Mouse (Mus musculus): ENCODE results near the gene Dcst1. TPM values are rescaled to one million over a fixed set of nuclear protein-coding genes. Genes with fewer than 3 reads are reported as not detected.

Dcst1 gene
- total RNA-seq (2021): under 1 TPM in 1 of 2 experiments, not detected in 1; 0.59 TPM
- long read RNA-seq: 0 reads

- DNase-seq (ENCODE audit: low spot score in 2 of 2): no peak
Observed at GRCm38 (mm10) chr3:89365153-89365485, at the start of gene Dcst1. Gene Dcst1, minus strand, starts transcription at chr3:89365253.

GRCm38 (mm10) chr3:89411490-89412393, 46.7 kb upstream of the Dcst1 start, which contains the start of gene Flad1:
Gene Flad1, minus strand, starts transcription at chr3:89411870.
- DNase-seq (ENCODE audit: low spot score in 2 of 2): peak; percentile 100

GRCm38 (mm10) chr3:89410864-89411263, 45.8 kb upstream of the Dcst1 start:
- no peak for DNase-seq (ENCODE audit: low spot score in 2 of 2)

GRCm38 (mm10) chr3:89409701-89410100, 44.6 kb upstream of the Dcst1 start:
- DNase-seq (ENCODE audit: low spot score in 2 of 2): no peak

- no peak for DNase-seq (ENCODE audit: low spot score in 2 of 2)
Observed at GRCm38 (mm10) chr3:89408448-89408847, 43.4 kb upstream of the Dcst1 start.

- no peak for DNase-seq (ENCODE audit: low spot score in 2 of 2)
Observed at GRCm38 (mm10) chr3:89406887-89407286, 41.8 kb upstream of the Dcst1 start.

- no peak for DNase-seq (ENCODE audit: low spot score in 2 of 2)
Observed at GRCm38 (mm10) chr3:89402693-89403092, 37.6 kb upstream of the Dcst1 start, which contains the start of gene Lenep. Gene Lenep, minus strand, starts transcription at chr3:89402793.

GRCm38 (mm10) chr3:89401329-89401728, 36.3 kb upstream of the Dcst1 start:
- DNase-seq (ENCODE audit: low spot score in 2 of 2): no peak

GRCm38 (mm10) chr3:89396654-89397005, 31.6 kb upstream of the Dcst1 start:
- no peak for DNase-seq (ENCODE audit: low spot score in 2 of 2)

- peak; percentile 65 to 69 for DNase-seq (ENCODE audit: low spot score in 2 of 2)
Observed at GRCm38 (mm10) chr3:89395806-89396653, 31.0 kb upstream of the Dcst1 start.

- DNase-seq (ENCODE audit: low spot score in 2 of 2): no peak
Observed at GRCm38 (mm10) chr3:89395419-89395805, 30.4 kb upstream of the Dcst1 start.

GRCm38 (mm10) chr3:89394894-89395256, 29.8 kb upstream of the Dcst1 start:
- DNase-seq (ENCODE audit: low spot score in 2 of 2): peak; percentile 63 to 73

- DNase-seq (ENCODE audit: low spot score in 2 of 2): peak; percentile 69 to 76
Observed at GRCm38 (mm10) chr3:89394006-89394893, 29.2 kb upstream of the Dcst1 start, which contains the start of gene Zbtb7b. Gene Zbtb7b, minus strand, starts transcription at chr3:89394776.

GRCm38 (mm10) chr3:89393605-89394004, 28.6 kb upstream of the Dcst1 start:
- peak; percentile 95 to 96 for DNase-seq (ENCODE audit: low spot score in 2 of 2)

- peak in 1 of 2 experiments; percentile 45 for DNase-seq (ENCODE audit: low spot score in 2 of 2)
Observed at GRCm38 (mm10) chr3:89392871-89393311, 27.8 kb upstream of the Dcst1 start.

- peak; percentile 42 to 48 for DNase-seq (ENCODE audit: low spot score in 2 of 2)
Observed at GRCm38 (mm10) chr3:89391663-89392511, 26.8 kb upstream of the Dcst1 start.

- DNase-seq (ENCODE audit: low spot score in 2 of 2): peak in 1 of 2 experiments; percentile 16
Observed at GRCm38 (mm10) chr3:89390699-89391662, 25.9 kb upstream of the Dcst1 start.

- no peak for DNase-seq (ENCODE audit: low spot score in 2 of 2)
Observed at GRCm38 (mm10) chr3:89390111-89390515, 25.1 kb upstream of the Dcst1 start.
